ENCODE assay signal across 9 mouse cellular contexts in genomic region chr17:46132058-46132718, GRCm38 (mm10). TPM values are rescaled to one million over a fixed set of nuclear protein-coding genes. Genes with fewer than 3 reads are reported as not detected.
A peak's percentile ranks its signal among the peaks of the same experiment; 100 is the strongest.
DNase-seq lines count a peak whose midpoint lies in the region; ATAC-seq and TF ChIP-seq lines count a peak whose summit lies in the region.
"Had no signal": no experiment of that assay in that cellular context is flagged by ENCODE, and none has a peak within 500 bp of the region (broad histone marks: within the 10 kb centered on the region; RNA-seq: fewer than 3 reads in every experiment).

No protein-coding gene starts in this region.

- no peaks in the 10 kb centered on the region for H3K9me3 ChIP-seq in limb, embryonic 10.5 days (replicated peaks)
- H3K9me3 ChIP-seq in midbrain, embryonic 15.5 days: no peaks in the 10 kb centered on the region
- H3K9me3 ChIP-seq: limb, embryonic 15.5 days had no signal

- no peak for TF ChIP-seq POLR2A in spleen, adult 2 months (IDR thresholded peaks at IDR 0.05; ENCODE audit: low read depth, low read length)

- peak; percentile 83; the same call in 1 of the 2 replicates for TF ChIP-seq CTCF in spleen, adult 2 months (IDR thresholded peaks at IDR 0.05; ENCODE audit: extremely low read depth, insufficient read depth, insufficient read length, insufficient replicate concordance)

- no peaks in the 10 kb centered on the region for H3K27me3 ChIP-seq in limb, embryonic 10.5 days (ENCODE audit: low read depth, poor library complexity, severe bottlenecking)
- no peaks in the 10 kb centered on the region for H3K27me3 ChIP-seq in midbrain, embryonic 15.5 days (replicated peaks)
- no peaks in the 10 kb centered on the region for H3K27me3 ChIP-seq in spleen, adult 2 months (ENCODE audit: control insufficient read depth, insufficient read depth, low read length)
- H3K27me3 ChIP-seq: limb, embryonic 15.5 days had no signal

- no peak overlapping the region for H3K4me2 ChIP-seq in midbrain, embryonic 15.5 days
- H3K4me2 ChIP-seq: limb, embryonic 15.5 days had no signal

- peak; percentile 59 for ATAC-seq in midbrain, embryonic 15.5 days (replicated peaks)

- H3K36me3 ChIP-seq in limb, embryonic 10.5 days: peaks cover 37% of the 10 kb centered on the region
- peaks cover 17% of the 10 kb centered on the region for H3K36me3 ChIP-seq in midbrain, embryonic 15.5 days (replicated peaks)
- peaks cover 14% of the 10 kb centered on the region for H3K36me3 ChIP-seq in spleen, adult 2 months (ENCODE audit: control insufficient read depth, insufficient read depth, low read length)

- no peak overlapping the region for H3K27ac ChIP-seq in limb, embryonic 10.5 days
- no peak overlapping the region for H3K27ac ChIP-seq in midbrain, embryonic 15.5 days
- no peak overlapping the region for H3K27ac ChIP-seq in spleen, adult 2 months (ENCODE audit: insufficient read depth, low read length)
- H3K27ac ChIP-seq: limb, embryonic 15.5 days had no signal

- H3K4me1 ChIP-seq in limb, embryonic 10.5 days: peaks cover 11% of the 10 kb centered on the region; the same call in 1 of the 2 replicates
- H3K4me1 ChIP-seq in midbrain, embryonic 15.5 days: peaks cover 5% of the 10 kb centered on the region; the same call in 1 of the 2 replicates
- H3K4me1 ChIP-seq in spleen, adult 2 months (ENCODE audit: control insufficient read depth, insufficient read depth, insufficient read length): no peaks in the 10 kb centered on the region; the same call in 1 of the 2 replicates

- WGBS in limb, embryonic 10.5 days: 20% methylated on average over 12 of the region's 12 CpGs
- WGBS in midbrain, embryonic 15.5 days: 16% methylated on average over 12 of the region's 12 CpGs
- WGBS in spleen, adult 2 months: 23% methylated on average over 12 of the region's 12 CpGs

- no peak overlapping the region for H3K9ac ChIP-seq in midbrain, embryonic 15.5 days
- H3K9ac ChIP-seq: limb, embryonic 15.5 days had no signal

- DNase-seq in urinary bladder, adult 18-20 months (ENCODE audit: low spot score in 2 of 2): peak; percentile 24 to 60
- no peak for DNase-seq in urinary bladder, postnatal 10 days (ENCODE audit: low spot score)
- DNase-seq in embryo, embryonic 10 days (ENCODE audit: low spot score): peak; percentile 85
- peak; percentile 67 to 77 for DNase-seq in gastrocnemius, postnatal 4 days (ENCODE audit: low spot score in 2 of 2)
- DNase-seq in kidney, adult 18-20 months: peak; percentile 88
- peak; percentile 89 for DNase-seq in limb, embryonic 10.5 days (ENCODE audit: low spot score)
- DNase-seq in spleen, adult 2 months (ENCODE audit: low read depth in 1 of 2, low spot score in 2 of 2): peak in 1 of 2 experiments; percentile 61

- no peak overlapping the region for H3K4me3 ChIP-seq in limb, embryonic 10.5 days
- no peak overlapping the region for H3K4me3 ChIP-seq in midbrain, embryonic 15.5 days
- H3K4me3 ChIP-seq in spleen, adult 2 months (ENCODE audit: extremely low read depth, insufficient read depth, insufficient read length): no peak overlapping the region
- H3K4me3 ChIP-seq: limb, embryonic 15.5 days had no signal

RNA-seq across cellular contexts. Expression of gene Rsph9, which starts 11.8 kb away (rescaled TPM):
- 1 to 10 TPM; 1.1 to 1.4 TPM for total RNA-seq in gastrocnemius, postnatal 4 days (2021)
- polyA plus RNA-seq in limb, embryonic 10.5 days (2016; fragmentation: Nextera tagmentation; extraction: Ambion mirVana): 7.7 and 10.0 TPM in 2 replicates
- 51.2 and 51.9 TPM in 2 replicates for polyA plus RNA-seq in midbrain, embryonic 15.5 days (2015; fragmentation: Nextera tagmentation; extraction: Ambion mirVana)
- polyA plus RNA-seq in spleen, adult 2 months (2012; rRNA removed): 0.58 and 2.1 TPM in 2 replicates

RNA-seq across cellular contexts. Expression of gene Mad2l1bp, which starts 21.2 kb away (rescaled TPM):
- 10 to 100 TPM; 15.7 to 17.6 TPM for total RNA-seq in gastrocnemius, postnatal 4 days (2021)
- polyA plus RNA-seq in limb, embryonic 10.5 days (2016; fragmentation: Nextera tagmentation; extraction: Ambion mirVana): 37.7 and 39.2 TPM in 2 replicates
- 21.3 and 24.8 TPM in 2 replicates for polyA plus RNA-seq in midbrain, embryonic 15.5 days (2015; fragmentation: Nextera tagmentation; extraction: Ambion mirVana)
- polyA plus RNA-seq in spleen, adult 2 months (2012; rRNA removed): 16.5 and 17.7 TPM in 2 replicates

RNA-seq across cellular contexts. Expression of gene Mrps18a, which starts 21.4 kb away (rescaled TPM):
- total RNA-seq in gastrocnemius, postnatal 4 days (2021): 10 to 100 TPM; 65.9 to 69.3 TPM
- polyA plus RNA-seq in limb, embryonic 10.5 days (2016; fragmentation: Nextera tagmentation; extraction: Ambion mirVana): 184 and 192 TPM in 2 replicates
- polyA plus RNA-seq in midbrain, embryonic 15.5 days (2015; fragmentation: Nextera tagmentation; extraction: Ambion mirVana): 147 TPM in 2 replicates
- polyA plus RNA-seq in spleen, adult 2 months (2012; rRNA removed): 27.4 and 29.7 TPM in 2 replicates

RNA-seq across cellular contexts. Expression of gene Gtpbp2, which starts 28.6 kb away (rescaled TPM):
- total RNA-seq in gastrocnemius, postnatal 4 days (2021): 10 to 100 TPM; 70.2 to 77.6 TPM
- 31.8 and 40.6 TPM in 2 replicates for polyA plus RNA-seq in limb, embryonic 10.5 days (2016; fragmentation: Nextera tagmentation; extraction: Ambion mirVana)
- polyA plus RNA-seq in midbrain, embryonic 15.5 days (2015; fragmentation: Nextera tagmentation; extraction: Ambion mirVana): 46.2 and 46.3 TPM in 2 replicates
- polyA plus RNA-seq in spleen, adult 2 months (2012; rRNA removed): 176 and 177 TPM in 2 replicates
